Mouse (Mus musculus) midbrain, embryonic 16.5 days (tissue): ENCODE measurements around the gene Ntrk2. TPM values are rescaled to one million over a fixed set of nuclear protein-coding genes. Genes with fewer than 3 reads are reported as not detected.
A peak's percentile ranks its signal among the peaks of the same experiment; 100 is the strongest.

Experiments
- ATAC-seq: fragments of 200-750 bp; cut with Nextera tagmentation; 2 replicates; pipeline ENCODE4 v1.8.0; 2017; ENCODE audit warnings: moderate TSS enrichment
- H3K27ac ChIP-seq: fragments of 300-500 bp; sonication (generic); 2 replicates; pipeline ENCODE4 v1.5.1; 2014; ENCODE audit warnings: mild to moderate bottlenecking, low read length, mixed read lengths
- H3K27me3 ChIP-seq: fragments of 300-500 bp; sonication (generic); 2 replicates; pipeline ENCODE4 v1.6.1; 2014; ENCODE audit warnings: low read depth, low read length, mixed read lengths; ENCODE audit not compliant: control insufficient read depth, insufficient read depth
- H3K36me3 ChIP-seq: fragments of 300-500 bp; sonication (generic); 2 replicates; pipeline ENCODE4 v1.6.1; 2014; ENCODE audit warnings: mild to moderate bottlenecking, low read length, moderate library complexity, mixed read lengths; ENCODE audit not compliant: control insufficient read depth, insufficient read depth
- H3K4me1 ChIP-seq: fragments of 300-500 bp; sonication (generic); 2 replicates; pipeline ENCODE4 v1.6.1; 2014; ENCODE audit warnings: mild to moderate bottlenecking, low read length, mixed read lengths; ENCODE audit not compliant: control insufficient read depth, insufficient read depth
- H3K4me2 ChIP-seq: fragments of 300-500 bp; sonication (generic); 2 replicates; pipeline ENCODE4 v1.6.1; 2014; ENCODE audit warnings: mild to moderate bottlenecking, low read length, mixed read lengths
- H3K4me3 ChIP-seq: fragments of 300-500 bp; sonication (generic); 2 replicates; pipeline ENCODE4 v1.5.1; 2014; ENCODE audit warnings: low read depth, mild to moderate bottlenecking, low read length, moderate library complexity, mixed read lengths
- H3K9ac ChIP-seq: fragments of 300-500 bp; sonication (generic); 2 replicates; pipeline ENCODE4 v1.6.1; 2014; ENCODE audit warnings: low read depth, low read length, mixed read lengths
- H3K9me3 ChIP-seq: fragments of 300-500 bp; sonication (generic); replicated peaks from 2 replicates; pipeline ENCODE4 v1.6.1; 2014; ENCODE audit warnings: mild to moderate bottlenecking, low read length, mixed read lengths; ENCODE audit not compliant: control insufficient read depth, poor library complexity, severe bottlenecking
- WGBS: fragments of 180-500 bp; shearing (Covaris S2); extraction: QIAGEN DNeasy Blood & Tissue Kit; methylation state at CpG from one replicate; pipeline ENCODE4 v1.1.7; 2014; 5-methylcytosine and 5-hydroxymethylcytosine counted together
- polyA plus RNA-seq: library from polyadenylated mRNA; unstranded; fragments of >200 nt; fragmentation: Nextera tagmentation; extraction: Ambion mirVana; gene quantifications from 2 replicates; pipeline ENCODE4 v1.2.1, GENCODE M21; 2015

Gene Ntrk2
- polyA plus RNA-seq, 1 experiment from 2014 or later, result 137 TPM

- peak; percentile 69; the same call in 1 of the 2 replicates for ATAC-seq
- WGBS, result 20% methylated on average over 7 of the region's 7 CpGs
- no peaks in the 10 kb centered on the region for H3K27me3 ChIP-seq
- no peak overlapping the region for H3K9ac ChIP-seq
- no peak overlapping the region for H3K4me3 ChIP-seq
- peak overlapping the region; percentile 12 for H3K27ac ChIP-seq
- H3K4me1 ChIP-seq, result peaks cover 9% of the 10 kb centered on the region
- no peaks in the 10 kb centered on the region for H3K9me3 ChIP-seq
- no peaks in the 10 kb centered on the region; the same call in 1 of the 2 replicates for H3K36me3 ChIP-seq
- H3K4me2 ChIP-seq, result no peak overlapping the region
These were observed 273.5 kb downstream of the Ntrk2 start for GRCm38 (mm10) chr13:59079761-59080461.

GRCm38 (mm10) chr13:59080468-59080867 is 274.1 kb downstream of the Ntrk2 start:
- H3K4me3 ChIP-seq, result no peak overlapping the region
- H3K27me3 ChIP-seq, result no peaks in the 10 kb centered on the region
- WGBS, result 25% methylated on average over 5 of the region's 5 CpGs
- H3K4me2 ChIP-seq, result no peak overlapping the region
- no peaks in the 10 kb centered on the region; the same call in 1 of the 2 replicates for H3K36me3 ChIP-seq
- ATAC-seq, result no peak
- H3K9ac ChIP-seq, result no peak overlapping the region
- peaks cover 9% of the 10 kb centered on the region for H3K4me1 ChIP-seq
- no peaks in the 10 kb centered on the region for H3K9me3 ChIP-seq
- peak overlapping the region; percentile 34 for H3K27ac ChIP-seq

GRCm38 (mm10) chr13:59089016-59089415 is 282.6 kb downstream of the Ntrk2 start:
- H3K27me3 ChIP-seq, result no peaks in the 10 kb centered on the region
- 63% methylated on average over 4 of the region's 4 CpGs for WGBS
- no peak overlapping the region for H3K27ac ChIP-seq
- H3K9me3 ChIP-seq, result no peaks in the 10 kb centered on the region
- H3K4me1 ChIP-seq, result peaks cover 36% of the 10 kb centered on the region
- H3K9ac ChIP-seq, result no peak overlapping the region
- H3K4me3 ChIP-seq, result no peak overlapping the region
- H3K4me2 ChIP-seq, result no peak overlapping the region
- H3K36me3 ChIP-seq, result no peaks in the 10 kb centered on the region
- ATAC-seq, result no peak

GRCm38 (mm10) chr13:59091138-59091971 is 285.0 kb downstream of the Ntrk2 start:
- peak; percentile 47 for ATAC-seq
- Histone ChIP-seq H3K9ac (peak overlapping the region; percentile 32; the same call in 1 of the 2 replicates), H3K27ac (peak overlapping the region; percentile 97), H3K4me3 (no peak overlapping the region), H3K4me1 (peaks cover 49% of the 10 kb centered on the region), H3K9me3 (no peaks in the 10 kb centered on the region), H3K27me3 (no peaks in the 10 kb centered on the region), H3K4me2 (no peak overlapping the region), H3K36me3 (no peaks in the 10 kb centered on the region)
- 6% methylated on average over 13 of the region's 13 CpGs for WGBS

- Histone ChIP-seq H3K4me1 (peaks cover 45% of the 10 kb centered on the region), H3K27ac (peak overlapping the region; percentile 97), H3K9ac (peak overlapping the region; percentile 45), H3K27me3 (no peaks in the 10 kb centered on the region), H3K4me3 (no peak overlapping the region), H3K36me3 (no peaks in the 10 kb centered on the region), H3K4me2 (peak overlapping the region; percentile 31), H3K9me3 (no peaks in the 10 kb centered on the region)
- ATAC-seq, result peak; percentile 61
- 9% methylated on average over 10 of the region's 10 CpGs for WGBS
These were observed 285.9 kb downstream of the Ntrk2 start for GRCm38 (mm10) chr13:59092045-59092857.

- H3K4me1 ChIP-seq, result peaks cover 45% of the 10 kb centered on the region
- H3K4me2 ChIP-seq, result peak overlapping the region; percentile 42
- peak overlapping the region; percentile 52; the same call in 1 of the 2 replicates for H3K9ac ChIP-seq
- peak overlapping the region; percentile 97 for H3K27ac ChIP-seq
- no peak overlapping the region for H3K4me3 ChIP-seq
- H3K36me3 ChIP-seq, result no peaks in the 10 kb centered on the region
- ATAC-seq, result peak; percentile 95
- no peaks in the 10 kb centered on the region for H3K27me3 ChIP-seq
- 2% methylated on average over 4 of the region's 4 CpGs for WGBS
- H3K9me3 ChIP-seq, result no peaks in the 10 kb centered on the region
These were observed 286.4 kb downstream of the Ntrk2 start for GRCm38 (mm10) chr13:59092858-59093154.

- Histone ChIP-seq H3K36me3 (no peaks in the 10 kb centered on the region), H3K27me3 (no peaks in the 10 kb centered on the region), H3K4me1 (peaks cover 45% of the 10 kb centered on the region), H3K9ac (peak overlapping the region; percentile 45), H3K4me3 (no peak overlapping the region), H3K4me2 (no peak overlapping the region), H3K27ac (peak overlapping the region; percentile 97), H3K9me3 (no peaks in the 10 kb centered on the region)
- no peak for ATAC-seq
- 83% methylated on average over 7 of the region's 7 CpGs for WGBS
These were observed 288.4 kb downstream of the Ntrk2 start for GRCm38 (mm10) chr13:59094722-59095121.

- Histone ChIP-seq H3K36me3 (no peaks in the 10 kb centered on the region), H3K9me3 (no peaks in the 10 kb centered on the region), H3K27me3 (no peaks in the 10 kb centered on the region), H3K4me2 (no peak overlapping the region), H3K4me1 (peaks cover 42% of the 10 kb centered on the region), H3K4me3 (no peak overlapping the region), H3K9ac (0 out of 2 replicates have a peak overlapping the region, but pooled peaks have one; percentile 40), H3K27ac (peak overlapping the region; percentile 60)
- 43% methylated on average over 10 of the region's 10 CpGs for WGBS
- no peak for ATAC-seq
These were observed 289.5 kb downstream of the Ntrk2 start for GRCm38 (mm10) chr13:59095811-59096391.
